Mouse (Mus musculus) midbrain, embryonic 12.5 days (tissue): ENCODE data around the gene Sox4. TPM values are rescaled to one million over a fixed set of nuclear protein-coding genes. Genes with fewer than 3 reads are reported as not detected.

Source experiments
- ATAC-seq: fragments of 200-750 bp; cut with Nextera tagmentation; 2 replicates; pipeline ENCODE4 v1.8.0; 2017; ENCODE audit warnings: low read depth, moderate TSS enrichment, moderate library complexity; ENCODE audit not compliant: low FRiP score
- H3K27ac ChIP-seq: fragments of 300-500 bp; sonication (generic); replicated peaks from 2 replicates; pipeline ENCODE4 v1.5.1; 2016; ENCODE audit warnings: mild to moderate bottlenecking
- H3K27me3 ChIP-seq: fragments of 300-500 bp; sonication (generic); 2 replicates; pipeline ENCODE4 v1.6.1; 2016; ENCODE audit warnings: mild to moderate bottlenecking
- H3K36me3 ChIP-seq: fragments of 300-500 bp; sonication (generic); 2 replicates; pipeline ENCODE4 v1.6.1; 2016
- H3K4me1 ChIP-seq: fragments of 300-500 bp; sonication (generic); 2 replicates; pipeline ENCODE4 v1.6.1; 2016
- H3K4me2 ChIP-seq: fragments of 300-500 bp; sonication (generic); replicated peaks from 2 replicates; pipeline ENCODE4 v1.6.1; 2016; ENCODE audit warnings: mild to moderate bottlenecking, moderate library complexity
- H3K4me3 ChIP-seq: fragments of 300-500 bp; sonication (generic); 2 replicates; pipeline ENCODE4 v1.5.1; 2016; ENCODE audit warnings: mild to moderate bottlenecking
- H3K9ac ChIP-seq: fragments of 300-500 bp; sonication (generic); replicated peaks from 2 replicates; pipeline ENCODE4 v1.6.1; 2016; ENCODE audit warnings: mild to moderate bottlenecking, moderate library complexity
- H3K9me3 ChIP-seq: fragments of 300-500 bp; sonication (generic); 2 replicates; pipeline ENCODE4 v1.6.1; 2016; ENCODE audit warnings: mild to moderate bottlenecking
- WGBS: fragments of 180-500 bp; shearing (Covaris S2); methylation state at CpG from one replicate; pipeline ENCODE4 v1.1.7; 2016; 5-methylcytosine and 5-hydroxymethylcytosine counted together
- polyA plus RNA-seq: library from polyadenylated mRNA; unstranded; fragments of >200 nt; fragmentation: Nextera tagmentation; extraction: Ambion mirVana; gene quantifications from 2 replicates; pipeline ENCODE4 v1.2.1, GENCODE M21; 2016

Gene Sox4
- polyA plus RNA-seq, 1 experiment from 2014 or later = 263 TPM

DNA sequence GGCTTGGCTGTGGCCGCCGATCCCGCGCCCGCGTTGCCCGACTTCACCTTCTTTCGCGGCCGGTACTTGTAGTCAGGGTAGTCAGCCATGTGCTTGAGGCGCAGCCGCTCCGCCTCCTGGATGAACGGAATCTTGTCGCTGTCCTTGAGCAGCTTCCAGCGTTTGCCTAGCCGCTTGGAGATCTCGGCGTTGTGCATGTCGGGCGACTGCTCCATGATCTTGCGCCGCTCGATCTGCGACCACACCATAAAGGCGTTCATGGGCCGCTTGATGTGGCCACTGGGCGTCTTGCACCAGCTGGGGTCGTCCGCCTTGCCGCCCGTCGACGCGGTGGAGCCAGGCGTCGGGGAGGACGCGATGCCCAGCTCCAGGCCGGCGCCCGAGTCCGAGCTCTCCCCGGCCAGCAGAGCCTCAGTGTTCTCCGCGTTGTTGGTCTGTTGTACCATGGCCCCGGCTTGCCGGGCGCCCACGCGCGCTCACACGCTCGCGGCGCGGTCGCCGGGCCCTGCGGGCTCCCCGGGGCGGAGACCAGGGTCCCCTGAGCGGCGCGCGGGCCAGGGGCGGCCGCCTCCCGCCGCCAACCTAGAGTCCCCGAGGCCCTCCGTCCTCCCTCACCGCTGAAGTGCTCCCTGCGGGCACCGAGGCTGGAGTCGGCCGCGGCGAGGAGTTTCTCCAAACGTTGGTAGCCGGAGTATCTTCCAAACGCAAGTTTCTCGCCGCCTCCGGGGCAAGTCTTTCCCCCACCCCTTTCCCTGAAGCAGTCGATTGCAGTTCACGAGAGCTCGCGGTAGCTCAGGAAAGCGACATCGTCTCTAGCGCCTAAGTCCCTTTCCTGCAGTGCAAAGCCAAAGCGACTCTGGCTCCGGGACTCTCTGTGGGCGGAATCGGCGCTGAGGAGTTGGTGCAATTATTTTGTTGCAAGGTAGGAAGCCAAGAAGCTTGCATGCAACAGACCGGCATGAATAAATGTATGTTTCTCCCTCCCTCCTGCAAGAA is 639 bp downstream of the Sox4 start:
- H3K9ac ChIP-seq = peak overlapping the region; percentile 100
- H3K27ac ChIP-seq = peak overlapping the region; percentile 100
- no peaks in the 10 kb centered on the region for H3K27me3 ChIP-seq
- peak; percentile 19; the same call in 1 of the 2 replicates for ATAC-seq
- WGBS = 1% methylated on average over 90 of the region's 98 CpGs
- H3K4me3 ChIP-seq = peak overlapping the region; percentile 95
- no peaks in the 10 kb centered on the region for H3K9me3 ChIP-seq
- peak overlapping the region; percentile 52 for H3K4me2 ChIP-seq
- peaks cover 23% of the 10 kb centered on the region for H3K4me1 ChIP-seq
- H3K36me3 ChIP-seq = peaks cover 4% of the 10 kb centered on the region; the same call in 1 of the 2 replicates

GRCm38 (mm10) chr13:28951691-28952575 is 1.6 kb downstream of the Sox4 start:
- Histone ChIP-seq H3K27me3 (no peaks in the 10 kb centered on the region), H3K27ac (peak overlapping the region; percentile 100), H3K36me3 (peaks cover 4% of the 10 kb centered on the region; the same call in 1 of the 2 replicates), H3K4me1 (peaks cover 23% of the 10 kb centered on the region), H3K9me3 (no peaks in the 10 kb centered on the region), H3K4me3 (peak overlapping the region; percentile 95), H3K9ac (peak overlapping the region; percentile 100), H3K4me2 (peak overlapping the region; percentile 52)
- no peak for ATAC-seq
- under 1% methylated on average over 85 of the region's 92 CpGs for WGBS

DNA sequence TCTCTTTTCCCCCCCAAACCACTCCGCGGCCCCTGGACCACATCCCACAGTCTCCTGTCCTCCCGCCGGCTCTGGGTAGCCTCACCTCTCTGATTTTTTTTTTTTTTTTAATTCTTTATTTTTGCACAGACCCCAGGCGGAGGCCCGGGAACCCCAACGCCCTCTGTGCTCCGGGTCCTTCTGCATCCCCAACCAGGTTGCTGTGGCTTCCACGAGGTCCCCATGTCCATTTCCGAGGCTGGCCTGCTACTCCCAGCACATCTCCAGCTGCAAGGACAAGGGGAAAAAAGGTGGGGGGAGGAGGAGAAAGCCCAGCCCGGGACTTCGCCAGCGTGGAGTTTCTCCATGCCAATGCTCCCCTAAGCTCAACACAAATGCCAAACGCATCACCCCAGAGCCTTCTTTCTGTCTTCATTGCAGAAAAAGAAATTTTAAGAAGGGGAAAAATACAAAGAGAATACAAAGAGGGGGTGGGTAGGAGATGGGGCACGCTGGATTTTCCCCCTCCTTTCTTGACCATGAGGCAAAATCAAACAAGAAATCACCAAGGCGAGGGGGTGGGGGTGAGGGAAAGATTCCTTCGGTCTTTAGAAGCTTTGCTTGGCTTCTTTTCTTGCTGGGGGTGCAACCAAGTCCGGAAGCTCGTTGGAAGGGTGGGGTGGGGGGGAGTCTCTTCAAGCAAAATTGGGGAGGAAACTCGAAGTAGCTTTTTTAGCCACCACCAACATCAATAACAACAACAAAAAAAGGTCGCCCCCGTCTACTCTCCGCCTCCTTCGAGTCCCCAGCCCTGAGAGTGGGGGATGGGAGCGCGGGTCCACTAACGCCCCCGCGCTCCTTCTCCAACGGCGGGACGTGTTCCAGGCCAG is 2.7 kb downstream of the Sox4 start:
- Histone ChIP-seq H3K4me1 (peaks cover 27% of the 10 kb centered on the region), H3K9ac (peak overlapping the region; percentile 100), H3K27me3 (no peaks in the 10 kb centered on the region), H3K4me2 (peak overlapping the region; percentile 52), H3K27ac (peak overlapping the region; percentile 100), H3K9me3 (no peaks in the 10 kb centered on the region), H3K4me3 (peak overlapping the region; percentile 95), H3K36me3 (peaks cover 4% of the 10 kb centered on the region; the same call in 1 of the 2 replicates)
- no peak; the same call in 1 of the 2 replicates for ATAC-seq
- WGBS = under 1% methylated on average over 32 of the region's 32 CpGs

DNA sequence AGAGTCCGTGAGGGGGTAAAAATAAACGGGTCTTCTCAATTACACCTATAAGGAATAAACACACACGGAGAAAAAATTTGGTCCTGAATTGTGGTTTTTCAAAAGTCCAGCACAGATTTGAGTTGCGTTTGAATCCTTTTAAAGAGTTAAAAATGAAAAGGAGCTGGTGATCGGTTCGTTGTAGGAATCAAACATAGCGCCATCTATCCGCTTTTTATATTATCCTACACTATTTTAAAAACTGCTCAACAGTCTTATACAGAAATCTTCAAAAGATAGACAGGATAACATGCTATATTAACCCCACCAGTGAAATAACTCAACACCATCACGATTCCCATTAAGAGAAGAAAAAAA is 3.3 kb downstream of the Sox4 start:
- Histone ChIP-seq H3K9ac (peak overlapping the region; percentile 100), H3K27me3 (no peaks in the 10 kb centered on the region), H3K4me2 (peak overlapping the region; percentile 52), H3K4me1 (peaks cover 27% of the 10 kb centered on the region), H3K4me3 (peak overlapping the region; percentile 95), H3K9me3 (no peaks in the 10 kb centered on the region), H3K27ac (peak overlapping the region; percentile 100), H3K36me3 (peaks cover 9% of the 10 kb centered on the region; the same call in 1 of the 2 replicates)
- under 1% methylated on average over 9 of the region's 9 CpGs for WGBS
- no peak for ATAC-seq

GRCm38 (mm10) chr13:28949279-28949915 is 4.1 kb downstream of the Sox4 start:
- H3K27me3 ChIP-seq = no peaks in the 10 kb centered on the region
- peaks cover 25% of the 10 kb centered on the region for H3K4me1 ChIP-seq
- WGBS = 1% methylated on average over 11 of the region's 11 CpGs
- H3K27ac ChIP-seq = peak overlapping the region; percentile 56
- ATAC-seq = no peak
- H3K36me3 ChIP-seq = peaks cover 11% of the 10 kb centered on the region; the same call in 1 of the 2 replicates
- peak overlapping the region; percentile 45 for H3K4me3 ChIP-seq
- H3K4me2 ChIP-seq = peak overlapping the region; percentile 65
- peak overlapping the region; percentile 56 for H3K9ac ChIP-seq
- H3K9me3 ChIP-seq = no peaks in the 10 kb centered on the region

- under 1% methylated on average over 10 of the region's 10 CpGs for WGBS
- H3K4me3 ChIP-seq = peak overlapping the region; percentile 45
- H3K27me3 ChIP-seq = no peaks in the 10 kb centered on the region
- peaks cover 11% of the 10 kb centered on the region; the same call in 1 of the 2 replicates for H3K36me3 ChIP-seq
- peak overlapping the region; percentile 88 for H3K27ac ChIP-seq
- peak overlapping the region; percentile 56 for H3K9ac ChIP-seq
- peak overlapping the region; percentile 65 for H3K4me2 ChIP-seq
- no peaks in the 10 kb centered on the region for H3K9me3 ChIP-seq
- no peak for ATAC-seq
- H3K4me1 ChIP-seq = peaks cover 21% of the 10 kb centered on the region
Observed at GRCm38 (mm10) chr13:28948541-28948940, 5.0 kb downstream of the Sox4 start.

DNA sequence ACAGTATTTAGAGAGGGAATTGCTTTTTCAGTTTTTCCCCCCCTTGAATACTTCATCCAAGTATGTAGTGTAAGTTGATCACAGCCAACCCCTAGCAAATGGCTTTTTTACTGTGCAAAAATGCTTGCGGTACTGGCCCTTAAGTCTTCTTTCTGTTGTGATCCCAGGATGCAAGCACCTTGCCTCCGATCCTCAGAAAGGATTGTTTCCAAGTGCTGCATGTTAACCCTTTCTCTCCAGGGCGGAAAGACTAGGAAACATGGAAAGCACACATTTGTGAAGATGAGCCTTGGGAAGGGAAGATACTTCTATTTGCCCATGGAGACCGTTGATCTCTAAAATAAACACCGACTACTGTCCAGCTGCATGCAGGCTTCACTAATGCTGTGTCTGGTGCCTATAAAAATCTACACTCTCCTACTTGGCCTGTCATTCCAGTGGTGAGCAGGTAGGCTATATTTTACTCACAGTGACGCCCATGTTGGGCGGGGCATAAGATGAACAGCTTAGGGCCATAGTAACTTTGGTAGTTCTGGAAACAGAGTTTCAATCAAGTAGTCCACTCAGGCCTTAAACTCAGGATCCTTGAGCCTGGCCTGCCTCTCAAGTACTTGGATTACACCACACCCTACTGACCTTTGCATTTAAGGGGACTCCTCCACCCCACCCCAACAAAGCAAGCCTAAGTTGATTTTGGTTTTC is 5.6 kb downstream of the Sox4 start:
- peak; percentile 24; the same call in 1 of the 2 replicates for ATAC-seq

GRCm38 (mm10) chr13:28946565-28947135 is 6.9 kb downstream of the Sox4 start:
- ATAC-seq = peak; percentile 14; the same call in 1 of the 2 replicates

More for the DNA sequence above, 5.6 kb downstream of the Sox4 start:
- Histone ChIP-seq H3K4me1 (peaks cover 23% of the 10 kb centered on the region), H3K4me2 (peak overlapping the region; percentile 65), H3K27ac (peak overlapping the region; percentile 88), H3K27me3 (no peaks in the 10 kb centered on the region), H3K9me3 (no peaks in the 10 kb centered on the region), H3K4me3 (peak overlapping the region; percentile 45), H3K9ac (peak overlapping the region; percentile 56), H3K36me3 (peaks cover 11% of the 10 kb centered on the region; the same call in 1 of the 2 replicates)
- 22% methylated on average over 7 of the region's 7 CpGs for WGBS

GRCm38 (mm10) chr13:28945681-28946080 is 7.8 kb downstream of the Sox4 start:
- 92% methylated on average over 5 of the region's 5 CpGs for WGBS
- peaks cover 35% of the 10 kb centered on the region for H3K4me1 ChIP-seq
- 0 out of 2 replicates have a peak, but pooled peaks cover 6% of the 10 kb centered on the region for H3K36me3 ChIP-seq
- no peak overlapping the region for H3K27ac ChIP-seq
- no peaks in the 10 kb centered on the region for H3K9me3 ChIP-seq
- no peak overlapping the region for H3K4me3 ChIP-seq
- H3K27me3 ChIP-seq = no peaks in the 10 kb centered on the region
- ATAC-seq = no peak
- no peak overlapping the region for H3K4me2 ChIP-seq
- H3K9ac ChIP-seq = no peak overlapping the region

More at GRCm38 (mm10) chr13:28946565-28947135, 6.9 kb downstream of the Sox4 start:
- Histone ChIP-seq H3K9me3 (no peaks in the 10 kb centered on the region), H3K4me3 (no peak overlapping the region), H3K27ac (peak overlapping the region; percentile 63), H3K27me3 (no peaks in the 10 kb centered on the region), H3K9ac (no peak overlapping the region), H3K36me3 (peaks cover 7% of the 10 kb centered on the region; the same call in 1 of the 2 replicates), H3K4me1 (peaks cover 35% of the 10 kb centered on the region), H3K4me2 (peak overlapping the region; percentile 65)
- 28% methylated on average over 8 of the region's 8 CpGs for WGBS

DNA sequence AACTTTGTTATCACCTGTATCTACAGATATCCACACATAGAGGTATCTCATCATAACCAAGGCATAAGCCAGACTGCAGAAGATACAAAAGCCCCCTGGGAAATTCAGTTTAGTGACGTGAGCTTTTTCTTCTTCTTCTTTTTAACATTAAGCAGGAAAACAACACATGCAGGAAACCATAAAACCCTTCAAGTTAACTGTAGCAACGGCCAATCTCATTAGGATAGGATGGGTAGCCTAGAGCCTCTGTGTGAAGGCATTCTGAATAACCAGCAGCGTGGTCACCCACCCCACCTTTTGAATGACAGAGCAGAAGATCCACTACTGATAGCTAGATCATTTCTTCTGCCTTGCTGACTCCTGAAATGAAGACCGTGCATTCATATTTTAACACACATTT is 10.6 kb downstream of the Sox4 start:
- H3K9ac ChIP-seq = no peak overlapping the region
- no peaks in the 10 kb centered on the region for H3K9me3 ChIP-seq
- H3K4me1 ChIP-seq = peaks cover 27% of the 10 kb centered on the region
- no peak overlapping the region for H3K4me2 ChIP-seq
- ATAC-seq = no peak
- no peak overlapping the region for H3K4me3 ChIP-seq
- 0 out of 2 replicates have a peak, but pooled peaks cover 6% of the 10 kb centered on the region for H3K36me3 ChIP-seq
- no peak overlapping the region for H3K27ac ChIP-seq
- WGBS = 70% methylated on average over 4 of the region's 4 CpGs
- H3K27me3 ChIP-seq = no peaks in the 10 kb centered on the region
